Mouse (Mus musculus) lung, embryonic 14.5 days (tissue): ENCODE results near the gene Thada. TPM values are rescaled to one million over a fixed set of nuclear protein-coding genes. Genes with fewer than 3 reads are reported as not detected.

Source experiments
- ATAC-seq: fragments of 200-750 bp; cut with Nextera tagmentation; 2 replicates; pipeline ENCODE4 v1.8.0; 2017; ENCODE audit warnings: mild to moderate bottlenecking, moderate TSS enrichment, moderate library complexity; ENCODE audit not compliant: insufficient read depth
- DNase-seq: peaks from one replicate; pipeline ENCODE4 v3.0.0-alpha.2; 2015
- H3K27ac ChIP-seq: fragments of 300-500 bp; sonication (generic); 2 replicates; pipeline ENCODE4 v1.5.1; 2014; ENCODE audit warnings: low read depth, mild to moderate bottlenecking, moderate library complexity
- H3K27me3 ChIP-seq: fragments of 300-500 bp; sonication (generic); 2 replicates; pipeline ENCODE4 v1.6.1; 2014; ENCODE audit warnings: low read length, control low read depth; ENCODE audit not compliant: insufficient read depth
- H3K36me3 ChIP-seq: fragments of 300-500 bp; sonication (generic); 2 replicates; pipeline ENCODE4 v1.6.1; 2014; ENCODE audit warnings: control low read depth; ENCODE audit not compliant: insufficient read depth
- H3K4me1 ChIP-seq: fragments of 300-500 bp; sonication (generic); 2 replicates; pipeline ENCODE4 v1.6.1; 2014; ENCODE audit warnings: antibody characterized with exemption, control low read depth; ENCODE audit not compliant: insufficient read depth
- H3K4me2 ChIP-seq: fragments of 300-500 bp; sonication (generic); 2 replicates; pipeline ENCODE4 v1.6.1; 2014; ENCODE audit warnings: mild to moderate bottlenecking
- H3K4me3 ChIP-seq: fragments of 300-500 bp; sonication (generic); 2 replicates; pipeline ENCODE4 v1.5.1; 2014; ENCODE audit warnings: low read depth, low read length
- H3K9ac ChIP-seq: fragments of 300-500 bp; sonication (generic); 2 replicates; pipeline ENCODE4 v1.6.1; 2014
- H3K9me3 ChIP-seq: fragments of 300-500 bp; sonication (generic); 2 replicates; pipeline ENCODE4 v1.6.1; 2016; ENCODE audit warnings: low read depth, low read length, control low read depth
- CTCF ChIP-seq: IDR thresholded peaks from 2 replicates; pipeline ENCODE4 v1.5.1; 2016; ENCODE audit warnings: antibody characterized with exemption, low read depth
- WGBS: fragments of 180-500 bp; shearing (Covaris S2); extraction: QIAGEN DNeasy Blood & Tissue Kit; methylation state at CpG from one replicate; pipeline ENCODE4 v1.1.7; 2014; 5-methylcytosine and 5-hydroxymethylcytosine counted together
- polyA plus RNA-seq: library from polyadenylated mRNA; unstranded; fragments of >200 nt; fragmentation: Nextera tagmentation; extraction: Ambion mirVana; gene quantifications from 2 replicates; pipeline ENCODE4 v1.2.1, GENCODE M21; 2014

The Thada gene
- polyA plus RNA-seq, 1 experiment from 2014 or later, result 14.5 TPM

DNA sequence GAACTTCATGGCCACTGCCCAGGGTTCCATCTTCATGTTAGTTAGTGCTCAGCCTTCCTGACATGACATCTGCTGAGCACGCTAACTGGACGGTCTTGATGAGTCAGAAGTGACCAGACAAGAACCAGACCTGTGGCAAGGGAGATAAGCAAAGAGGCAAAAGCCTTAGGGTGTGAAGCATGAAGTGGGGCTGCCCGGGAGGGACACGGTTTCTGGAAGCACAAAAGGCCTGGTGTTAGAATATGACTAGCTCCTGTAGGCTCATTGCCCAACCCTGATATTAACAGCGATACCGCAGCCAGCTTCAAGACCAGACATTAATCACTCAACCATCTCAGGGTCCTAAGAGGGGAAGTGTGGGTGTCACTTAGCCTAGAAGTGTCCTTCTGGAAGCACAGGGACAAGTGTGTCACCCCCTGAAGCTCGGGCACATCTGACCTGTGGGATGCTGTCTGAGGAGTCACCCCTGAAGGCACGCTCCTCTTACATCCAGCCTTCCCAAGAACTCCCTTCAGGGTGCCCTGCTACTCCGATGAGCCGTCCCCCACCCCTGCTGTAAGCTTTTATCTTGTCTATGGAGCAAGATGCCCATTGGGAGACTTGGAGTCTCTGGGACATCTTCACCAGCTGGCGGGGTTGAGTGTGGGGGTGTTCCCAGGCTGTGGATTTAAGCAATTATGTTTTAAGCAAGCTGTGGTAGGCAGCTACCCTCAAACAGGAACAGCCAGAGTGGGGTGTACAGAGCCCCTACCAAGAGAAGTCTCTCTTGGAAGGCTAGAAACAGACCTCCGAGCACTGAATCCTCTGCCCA lies 312.8 kb downstream of the Thada start:
- no peak for TF ChIP-seq CTCF
- ATAC-seq (no peak), DNase-seq (no peak)
- Histone ChIP-seq H3K9me3 (no peaks in the 10 kb centered on the region), H3K27ac (peak overlapping the region; percentile 33; the same call in 1 of the 2 replicates), H3K27me3 (no peaks in the 10 kb centered on the region), H3K36me3 (no peaks in the 10 kb centered on the region), H3K9ac (no peak overlapping the region), H3K4me3 (no peak overlapping the region), H3K4me2 (no peak overlapping the region), H3K4me1 (peaks cover 21% of the 10 kb centered on the region)
- WGBS, result 67% methylated on average over 12 of the region's 12 CpGs

GRCm38 (mm10) chr17:84152206-84152975 lies 313.6 kb downstream of the Thada start:
- WGBS, result 39% methylated on average over 6 of the region's 6 CpGs
- H3K4me2 ChIP-seq, result no peak overlapping the region
- H3K9ac ChIP-seq, result no peak overlapping the region
- H3K36me3 ChIP-seq, result no peaks in the 10 kb centered on the region
- peaks cover 21% of the 10 kb centered on the region for H3K4me1 ChIP-seq
- H3K27ac ChIP-seq, result peak overlapping the region; percentile 40; the same call in 1 of the 2 replicates
- no peak for DNase-seq
- H3K27me3 ChIP-seq, result no peaks in the 10 kb centered on the region
- H3K9me3 ChIP-seq, result no peaks in the 10 kb centered on the region
- H3K4me3 ChIP-seq, result no peak overlapping the region
- TF ChIP-seq CTCF, result no peak
- ATAC-seq, result no peak

DNA sequence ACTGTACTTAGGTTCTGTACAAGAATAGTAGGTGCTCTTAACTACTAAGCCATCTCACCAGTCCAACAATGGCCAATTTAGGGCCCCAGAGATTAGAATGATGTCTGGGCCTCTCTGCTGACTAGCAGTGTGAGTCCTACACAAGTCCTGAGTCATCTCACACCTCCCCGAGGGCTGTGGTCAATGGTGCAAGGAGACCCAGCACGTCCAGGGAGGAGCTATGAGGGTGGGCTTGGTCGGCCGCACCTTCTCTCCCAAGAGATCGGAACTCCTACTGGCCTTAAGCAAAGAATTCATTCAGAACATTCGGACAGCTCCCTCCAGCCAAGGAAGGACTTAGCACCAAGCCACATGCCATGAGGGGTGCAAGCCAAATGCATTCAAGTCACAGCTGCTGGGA lies 314.7 kb downstream of the Thada start:
- no peaks in the 10 kb centered on the region for H3K27me3 ChIP-seq
- H3K4me1 ChIP-seq, result peaks cover 24% of the 10 kb centered on the region

GRCm38 (mm10) chr17:84150291-84150690 lies 315.7 kb downstream of the Thada start:
- Histone ChIP-seq H3K27me3 (no peaks in the 10 kb centered on the region), H3K9ac (no peak overlapping the region), H3K4me2 (no peak overlapping the region), H3K4me1 (peaks cover 26% of the 10 kb centered on the region), H3K27ac (no peak overlapping the region), H3K4me3 (no peak overlapping the region), H3K9me3 (no peaks in the 10 kb centered on the region), H3K36me3 (no peaks in the 10 kb centered on the region)
- WGBS, result 80% methylated on average over 8 of the region's 8 CpGs
- no peak for DNase-seq
- TF ChIP-seq CTCF, result no peak
- ATAC-seq, result no peak

More for the DNA sequence above, 314.7 kb downstream of the Thada start:
- H3K4me3 ChIP-seq, result no peak overlapping the region
- no peak for DNase-seq
- no peak for ATAC-seq
- H3K9ac ChIP-seq, result no peak overlapping the region
- H3K36me3 ChIP-seq, result no peaks in the 10 kb centered on the region
- no peak overlapping the region for H3K27ac ChIP-seq
- TF ChIP-seq CTCF, result no peak
- no peaks in the 10 kb centered on the region for H3K9me3 ChIP-seq
- WGBS, result 78% methylated on average over 6 of the region's 6 CpGs
- no peak overlapping the region for H3K4me2 ChIP-seq

DNA sequence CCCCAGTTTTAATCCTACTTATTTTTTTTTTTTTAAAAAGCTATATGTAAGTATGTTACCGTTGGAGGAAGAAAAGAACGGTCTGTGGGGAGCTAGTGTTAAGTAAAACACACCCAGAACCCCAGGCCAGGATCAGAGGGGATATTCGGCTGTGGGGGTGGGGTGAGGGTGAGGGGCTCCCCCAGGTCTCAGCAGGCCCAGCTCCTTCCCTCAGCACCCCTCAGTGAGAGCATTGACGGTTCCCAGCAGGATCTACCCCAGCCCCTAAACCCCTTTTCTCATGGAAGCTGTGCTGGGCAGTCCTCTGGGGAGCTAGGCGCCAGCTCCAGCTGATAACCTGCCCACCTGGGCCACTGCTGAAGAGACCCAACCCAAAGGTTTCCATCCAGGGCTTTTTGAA lies 316.4 kb downstream of the Thada start:
- Histone ChIP-seq H3K4me2 (no peak overlapping the region), H3K9ac (no peak overlapping the region), H3K9me3 (no peaks in the 10 kb centered on the region), H3K36me3 (no peaks in the 10 kb centered on the region), H3K4me1 (peaks cover 26% of the 10 kb centered on the region), H3K4me3 (no peak overlapping the region), H3K27ac (peak overlapping the region; percentile 52; the same call in 1 of the 2 replicates), H3K27me3 (no peaks in the 10 kb centered on the region)
- ATAC-seq, result no peak
- 52% methylated on average over 5 of the region's 5 CpGs for WGBS
- no peak for TF ChIP-seq CTCF
- DNase-seq, result no peak

- DNase-seq (peak; percentile 82), ATAC-seq (peak; percentile 67; the same call in 1 of the 2 replicates)
- no peak overlapping the region for H3K9ac ChIP-seq
- peak overlapping the region; percentile 52 for H3K27ac ChIP-seq
- H3K4me3 ChIP-seq, result no peak overlapping the region
- H3K9me3 ChIP-seq, result no peaks in the 10 kb centered on the region
- H3K4me2 ChIP-seq, result 0 out of 2 replicates have a peak overlapping the region, but pooled peaks have one; percentile 1
- peaks cover 26% of the 10 kb centered on the region for H3K4me1 ChIP-seq
- 33% methylated on average over 11 of the region's 11 CpGs for WGBS
- H3K27me3 ChIP-seq, result no peaks in the 10 kb centered on the region
- H3K36me3 ChIP-seq, result no peaks in the 10 kb centered on the region
- TF ChIP-seq CTCF, result no peak
Observed at GRCm38 (mm10) chr17:84148499-84149484, 317.2 kb downstream of the Thada start.
